Mouse (Mus musculus): Measurements from ENCODE around the gene Nkain2. TPM values are rescaled to one million over a fixed set of nuclear protein-coding genes. Genes with fewer than 3 reads are reported as not detected.
"Not testable (repeated sequence)": the region's sequence is repeated elsewhere in the genome, so short reads cannot be mapped to it uniquely, and the experiment has no call there.

Gene Nkain2
- polyA plus RNA-seq, 1 experiment from 2014 or later, result 1.00 TPM

DNA sequence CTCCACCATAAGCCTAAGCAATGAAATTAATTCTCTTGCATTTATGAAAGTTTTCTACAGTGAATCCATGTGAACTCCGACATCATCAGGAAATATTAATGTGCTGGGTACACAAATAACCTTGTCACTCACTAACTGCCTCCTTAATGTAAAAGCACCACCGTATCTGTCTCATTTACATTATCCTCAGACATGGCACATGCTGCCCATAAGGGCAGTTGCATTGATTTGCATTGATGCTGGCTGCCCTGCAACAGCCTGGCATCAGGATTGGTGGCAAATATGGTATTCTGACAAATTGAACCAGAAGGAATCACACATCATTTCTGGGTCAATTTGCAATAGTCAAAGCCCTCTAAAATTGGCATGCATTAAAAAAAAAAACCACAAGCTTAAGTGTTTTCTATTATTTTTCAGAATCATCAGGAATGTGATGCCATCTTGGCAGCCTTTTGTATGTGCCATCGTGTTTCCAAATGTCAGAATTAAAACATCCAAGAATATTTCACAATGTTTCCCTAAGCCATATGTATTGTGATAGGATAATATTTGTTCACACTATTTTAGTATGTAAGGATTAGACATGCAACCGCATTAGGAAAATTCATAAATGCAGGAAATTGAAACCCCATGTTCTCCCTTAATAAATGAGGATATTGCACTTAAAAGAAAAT, 74.9 kb downstream of the Nkain2 start:
- Histone ChIP-seq H3K27me3 (ENCODE audit: control insufficient read depth, insufficient read depth, low read length) (no peaks in the 10 kb centered on the region), H3K9ac (replicated peaks; ENCODE audit: low read length) (no peak overlapping the region), H3K9me3 (replicated peaks; ENCODE audit: control insufficient read depth, low read length) (no peaks in the 10 kb centered on the region), H3K36me3 (replicated peaks; ENCODE audit: control insufficient read depth, insufficient read depth, low read depth, low read length) (no peaks in the 10 kb centered on the region), H3K4me1 (ENCODE audit: control insufficient read depth, insufficient read depth, low read length) (no peaks in the 10 kb centered on the region), H3K4me2 (ENCODE audit: low read depth, low read length) (no peak overlapping the region), H3K27ac (replicated peaks; ENCODE audit: low read depth, low read length) (no peak overlapping the region), H3K4me3 (ENCODE audit: low read depth, low read length) (no peak overlapping the region)
- ATAC-seq (replicated peaks; ENCODE audit: insufficient number of reproducible peaks, low FRiP score, low TSS enrichment, low read depth), result no peak
- 87% methylated on average over 4 of the region's 4 CpGs for WGBS
- DNase-seq (ENCODE audit: low spot score), result no peak

DNA sequence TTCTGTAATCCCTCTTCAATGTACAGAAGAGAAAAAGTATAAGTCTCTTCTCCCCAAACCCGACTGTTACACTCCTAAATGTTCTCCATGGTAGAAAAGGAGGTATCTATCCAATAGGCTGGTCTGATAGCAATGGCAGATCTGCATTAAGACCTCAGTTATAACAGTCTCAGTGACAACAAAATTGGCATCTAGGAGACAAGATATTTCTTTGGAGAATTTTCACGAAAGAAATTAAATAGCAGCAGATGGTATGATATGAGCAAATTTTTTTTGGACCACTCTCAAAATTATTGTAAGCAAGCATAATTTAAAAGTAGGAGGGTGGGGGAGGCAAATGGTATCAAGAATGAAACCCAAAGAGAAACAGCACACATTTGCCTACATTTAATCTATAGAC, 94.0 kb downstream of the Nkain2 start:
- 73% methylated on average over 2 of the region's 2 CpGs for WGBS
- DNase-seq (ENCODE audit: low spot score) (no peak), ATAC-seq (replicated peaks; ENCODE audit: insufficient number of reproducible peaks, low FRiP score, low TSS enrichment, low read depth) (no peak)

DNA sequence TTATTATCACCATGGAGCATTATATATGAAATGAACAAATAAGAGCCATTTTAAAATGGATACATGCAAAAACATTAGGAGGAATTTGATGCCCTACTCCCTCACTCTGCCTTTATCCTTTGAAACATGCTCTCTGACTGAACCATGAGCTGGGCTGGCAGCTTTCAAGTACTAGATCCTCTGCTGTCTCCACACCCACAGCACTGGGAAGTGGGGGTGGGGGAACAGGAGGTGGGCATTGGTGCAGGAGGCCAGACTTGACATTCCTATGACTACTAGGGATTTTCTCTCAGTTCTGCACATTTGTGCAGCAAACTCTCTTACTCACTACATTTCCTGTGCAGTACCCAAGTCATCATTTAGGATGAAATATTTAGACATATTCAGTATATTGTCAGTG, 99.7 kb downstream of the Nkain2 start:
- H3K36me3 ChIP-seq (replicated peaks; ENCODE audit: control insufficient read depth, insufficient read depth, low read depth, low read length), result no peaks in the 10 kb centered on the region
- no peaks in the 10 kb centered on the region for H3K9me3 ChIP-seq (replicated peaks; ENCODE audit: control insufficient read depth, low read length)
- H3K4me3 ChIP-seq (ENCODE audit: low read depth, low read length), result no peak overlapping the region
- H3K4me2 ChIP-seq (ENCODE audit: low read depth, low read length), result no peak overlapping the region
- DNase-seq (ENCODE audit: low spot score), result no peak
- no peak overlapping the region for H3K9ac ChIP-seq (replicated peaks; ENCODE audit: low read length)
- no peak for ATAC-seq (replicated peaks; ENCODE audit: insufficient number of reproducible peaks, low FRiP score, low TSS enrichment, low read depth)
- no peak overlapping the region for H3K27ac ChIP-seq (replicated peaks; ENCODE audit: low read depth, low read length)
- H3K4me1 ChIP-seq (ENCODE audit: control insufficient read depth, insufficient read depth, low read length), result no peaks in the 10 kb centered on the region
- H3K27me3 ChIP-seq (ENCODE audit: control insufficient read depth, insufficient read depth, low read length), result no peaks in the 10 kb centered on the region

More for the DNA sequence above, 94.0 kb downstream of the Nkain2 start:
- Histone ChIP-seq H3K4me2 (ENCODE audit: low read depth, low read length) (no peak overlapping the region), H3K9me3 (replicated peaks; ENCODE audit: control insufficient read depth, low read length) (no peaks in the 10 kb centered on the region), H3K27ac (replicated peaks; ENCODE audit: low read depth, low read length) (no peak overlapping the region), H3K9ac (replicated peaks; ENCODE audit: low read length) (no peak overlapping the region), H3K36me3 (replicated peaks; ENCODE audit: control insufficient read depth, insufficient read depth, low read depth, low read length) (no peaks in the 10 kb centered on the region), H3K27me3 (ENCODE audit: control insufficient read depth, insufficient read depth, low read length) (no peaks in the 10 kb centered on the region), H3K4me3 (ENCODE audit: low read depth, low read length) (no peak overlapping the region), H3K4me1 (ENCODE audit: control insufficient read depth, insufficient read depth, low read length) (no peaks in the 10 kb centered on the region)

DNA sequence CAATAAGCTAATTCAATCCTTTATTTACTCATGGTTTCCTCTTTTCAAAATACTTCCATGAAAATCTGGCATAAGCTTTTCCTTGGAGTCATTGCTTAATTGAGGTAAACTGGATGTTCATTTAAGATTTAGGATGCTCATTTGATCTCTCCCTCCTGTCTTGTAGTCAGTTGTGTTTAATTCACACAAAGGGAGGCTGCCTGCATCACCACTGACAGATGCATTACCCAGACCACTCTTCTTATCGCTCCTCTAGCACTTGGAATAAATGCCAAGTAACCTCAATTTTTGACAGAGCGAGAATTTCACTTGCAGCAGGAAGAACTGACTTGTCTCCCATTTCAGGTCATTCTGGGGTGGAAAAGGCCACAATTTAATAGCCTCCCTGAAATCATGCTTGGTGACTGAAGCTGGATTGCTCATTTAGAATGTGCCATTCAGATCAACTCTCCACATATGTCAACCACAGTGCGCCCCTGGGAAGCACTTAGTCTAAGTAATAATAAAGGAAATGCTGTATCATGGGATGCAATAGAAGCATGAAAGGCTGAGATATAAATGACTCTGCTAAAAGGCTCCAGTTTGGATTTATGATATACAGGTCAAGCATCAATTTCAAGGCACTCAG, 107.4 kb downstream of the Nkain2 start:
- Histone ChIP-seq H3K4me3 (ENCODE audit: low read depth, low read length) (no peak overlapping the region), H3K27me3 (ENCODE audit: control insufficient read depth, insufficient read depth, low read length) (no peaks in the 10 kb centered on the region), H3K27ac (replicated peaks; ENCODE audit: low read depth, low read length) (no peak overlapping the region), H3K9me3 (replicated peaks; ENCODE audit: control insufficient read depth, low read length) (no peaks in the 10 kb centered on the region), H3K4me1 (ENCODE audit: control insufficient read depth, insufficient read depth, low read length) (no peaks in the 10 kb centered on the region), H3K4me2 (ENCODE audit: low read depth, low read length) (no peak overlapping the region), H3K9ac (replicated peaks; ENCODE audit: low read length) (no peak overlapping the region), H3K36me3 (replicated peaks; ENCODE audit: control insufficient read depth, insufficient read depth, low read depth, low read length) (no peaks in the 10 kb centered on the region)
- 88% methylated on average over 3 of the region's 3 CpGs for WGBS
- no peak for ATAC-seq (replicated peaks; ENCODE audit: insufficient number of reproducible peaks, low FRiP score, low TSS enrichment, low read depth)
- no peak for DNase-seq (ENCODE audit: low spot score)

DNA sequence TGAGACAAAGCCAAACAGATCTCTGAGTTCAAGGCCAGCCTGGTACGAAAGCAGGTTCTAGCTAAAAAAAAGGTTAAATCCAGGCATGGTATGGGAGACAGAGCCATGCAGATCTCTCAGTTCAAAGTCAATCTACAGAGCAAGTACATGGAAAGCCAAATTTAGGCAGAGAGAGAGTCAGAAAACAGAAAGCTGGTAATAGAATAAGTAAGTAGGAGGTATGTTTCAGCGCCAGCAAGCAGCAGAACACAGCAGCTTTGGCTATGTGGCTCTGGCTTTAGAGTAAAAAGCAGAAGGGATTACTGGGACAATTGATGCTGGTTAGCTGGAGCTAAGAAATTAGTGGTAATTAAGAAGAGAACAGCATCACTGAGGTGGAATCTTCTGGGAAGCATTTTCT, 151.3 kb downstream of the Nkain2 start:
- H3K9me3 ChIP-seq (replicated peaks; ENCODE audit: control insufficient read depth, low read length), result no peaks in the 10 kb centered on the region
- H3K36me3 ChIP-seq (replicated peaks; ENCODE audit: control insufficient read depth, insufficient read depth, low read depth, low read length), result no peaks in the 10 kb centered on the region
- H3K9ac ChIP-seq (replicated peaks; ENCODE audit: low read length), result no peak overlapping the region
- ATAC-seq (replicated peaks; ENCODE audit: insufficient number of reproducible peaks, low FRiP score, low TSS enrichment, low read depth) (no peak), DNase-seq (ENCODE audit: low spot score) (no peak)
- H3K4me3 ChIP-seq (ENCODE audit: low read depth, low read length), result no peak overlapping the region
- H3K4me1 ChIP-seq (ENCODE audit: control insufficient read depth, insufficient read depth, low read length), result no peaks in the 10 kb centered on the region
- no peak overlapping the region for H3K4me2 ChIP-seq (ENCODE audit: low read depth, low read length)
- no peaks in the 10 kb centered on the region for H3K27me3 ChIP-seq (ENCODE audit: control insufficient read depth, insufficient read depth, low read length)
- WGBS, result 88% methylated on average over 2 of the region's 2 CpGs
- H3K27ac ChIP-seq (replicated peaks; ENCODE audit: low read depth, low read length), result no peak overlapping the region

DNA sequence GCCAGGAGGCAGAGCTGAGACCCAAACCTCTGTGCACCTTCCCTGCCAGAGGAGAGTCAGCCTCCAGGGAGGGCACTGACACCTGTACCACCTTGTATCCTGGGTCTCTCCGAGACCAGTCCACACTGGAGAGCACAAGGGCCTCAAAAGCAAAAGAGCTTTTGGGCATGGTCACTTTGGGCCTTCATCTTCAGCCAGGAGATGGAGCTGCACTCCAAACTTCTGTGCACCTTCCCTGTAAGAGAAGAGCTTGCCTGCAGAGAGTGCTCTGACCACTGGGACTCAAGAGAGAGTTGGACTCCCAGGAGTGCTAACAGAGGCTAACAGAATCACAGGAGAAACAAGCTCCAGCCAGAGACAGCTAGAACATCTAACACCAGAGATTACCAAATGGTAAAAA, 183.7 kb downstream of the Nkain2 start:
- H3K36me3 ChIP-seq (replicated peaks; ENCODE audit: control insufficient read depth, insufficient read depth, low read depth, low read length); H3K27me3 ChIP-seq (ENCODE audit: control insufficient read depth, insufficient read depth, low read length); DNase-seq (ENCODE audit: low spot score); H3K4me2 ChIP-seq (ENCODE audit: low read depth, low read length); ATAC-seq (replicated peaks; ENCODE audit: insufficient number of reproducible peaks, low FRiP score, low TSS enrichment, low read depth); H3K9me3 ChIP-seq (replicated peaks; ENCODE audit: control insufficient read depth, low read length); H3K4me1 ChIP-seq (ENCODE audit: control insufficient read depth, insufficient read depth, low read length); H3K4me3 ChIP-seq (ENCODE audit: low read depth, low read length); H3K27ac ChIP-seq (replicated peaks; ENCODE audit: low read depth, low read length); H3K9ac ChIP-seq (replicated peaks; ENCODE audit: low read length): not testable (repeated sequence)
- WGBS, result 82% methylated on average over 1 of the region's 1 CpGs

DNA sequence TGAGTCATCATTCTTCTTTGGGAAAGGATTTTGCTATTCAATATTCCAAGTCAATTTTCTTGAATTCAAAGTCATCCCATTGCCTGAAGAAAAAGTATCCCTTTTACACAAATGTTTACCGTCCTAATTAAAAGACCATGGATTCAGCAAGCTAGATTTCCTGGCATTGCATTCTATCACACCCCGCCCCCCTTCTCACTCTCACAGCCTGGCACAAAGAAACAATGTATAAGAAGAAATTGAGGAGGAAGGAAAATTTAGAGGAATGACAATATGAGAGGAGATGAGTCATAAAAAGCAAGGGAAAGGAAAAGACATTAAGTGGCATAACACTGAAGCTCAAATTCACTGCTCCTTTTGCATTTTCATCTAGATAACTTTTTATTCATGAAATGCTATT, 193.6 kb downstream of the Nkain2 start:
- Histone ChIP-seq H3K4me1 (ENCODE audit: control insufficient read depth, insufficient read depth, low read length) (no peaks in the 10 kb centered on the region), H3K9me3 (replicated peaks; ENCODE audit: control insufficient read depth, low read length) (no peaks in the 10 kb centered on the region), H3K9ac (replicated peaks; ENCODE audit: low read length) (no peak overlapping the region), H3K27ac (replicated peaks; ENCODE audit: low read depth, low read length) (no peak overlapping the region), H3K4me2 (ENCODE audit: low read depth, low read length) (no peak overlapping the region), H3K27me3 (ENCODE audit: control insufficient read depth, insufficient read depth, low read length) (no peaks in the 10 kb centered on the region), H3K4me3 (ENCODE audit: low read depth, low read length) (no peak overlapping the region), H3K36me3 (replicated peaks; ENCODE audit: control insufficient read depth, insufficient read depth, low read depth, low read length) (no peaks in the 10 kb centered on the region)
- DNase-seq (ENCODE audit: low spot score) (no peak), ATAC-seq (replicated peaks; ENCODE audit: insufficient number of reproducible peaks, low FRiP score, low TSS enrichment, low read depth) (no peak)
- 77% methylated on average over 2 of the region's 2 CpGs for WGBS

DNA sequence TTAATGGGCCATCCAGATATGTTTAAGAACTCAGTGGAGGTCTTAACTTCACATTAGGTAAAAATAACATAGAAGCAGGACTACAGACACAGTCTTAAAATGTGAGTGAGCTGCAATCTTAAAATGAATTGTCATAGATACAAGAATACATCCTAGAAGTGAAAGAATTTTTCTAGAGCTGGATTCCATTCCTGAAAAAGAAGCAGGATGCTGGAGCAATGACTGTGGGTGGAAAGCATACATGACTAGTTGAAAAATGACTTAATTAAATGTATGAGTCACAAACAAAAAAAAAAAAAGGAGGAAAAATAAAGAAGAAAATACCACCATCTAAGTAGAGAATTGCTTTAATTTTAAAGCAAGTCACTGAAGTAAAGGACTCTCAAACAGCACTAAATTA, 205.7 kb downstream of the Nkain2 start:
- Histone ChIP-seq H3K27ac (replicated peaks; ENCODE audit: low read depth, low read length) (no peak overlapping the region), H3K4me2 (ENCODE audit: low read depth, low read length) (no peak overlapping the region), H3K9ac (replicated peaks; ENCODE audit: low read length) (no peak overlapping the region), H3K27me3 (ENCODE audit: control insufficient read depth, insufficient read depth, low read length) (no peaks in the 10 kb centered on the region), H3K4me3 (ENCODE audit: low read depth, low read length) (no peak overlapping the region), H3K36me3 (replicated peaks; ENCODE audit: control insufficient read depth, insufficient read depth, low read depth, low read length) (no peaks in the 10 kb centered on the region), H3K9me3 (replicated peaks; ENCODE audit: control insufficient read depth, low read length) (no peaks in the 10 kb centered on the region), H3K4me1 (ENCODE audit: control insufficient read depth, insufficient read depth, low read length) (no peaks in the 10 kb centered on the region)
- ATAC-seq (replicated peaks; ENCODE audit: insufficient number of reproducible peaks, low FRiP score, low TSS enrichment, low read depth) (no peak), DNase-seq (ENCODE audit: low spot score) (no peak)

All from embryonic facial prominence, embryonic 11.5 days (tissue).